Mouse (Mus musculus): ENCODE data around the gene AU041133.
"Not testable (repeated sequence)": the region's sequence is repeated elsewhere in the genome, so short reads cannot be mapped to it uniquely, and the experiment has no call there.

Gene AU041133

GRCm38 (mm10) chr10:82127850-82128401, at the start of gene AU041133:
Gene AU041133 (plus strand): TSS chr10:82128013.
- peak; percentile 88 to 92 for DNase-seq

GRCm38 (mm10) chr10:82082728-82083621, 44.8 kb upstream of the AU041133 start, which contains the start of gene BC024063:
Gene BC024063 (plus strand): TSS chr10:82083353.
- peak; percentile 76 to 77 for DNase-seq

- DNase-seq: not testable (repeated sequence)
Measured at GRCm38 (mm10) chr10:82083622-82083971, 44.2 kb upstream of the AU041133 start.

- DNase-seq: no peak
Measured at GRCm38 (mm10) chr10:82117206-82117605, 10.6 kb upstream of the AU041133 start.

GRCm38 (mm10) chr10:82145282-82145681, 17.5 kb downstream of the AU041133 start:
- DNase-seq: no peak

GRCm38 (mm10) chr10:82147571-82147970, 19.8 kb downstream of the AU041133 start:
- no peak for DNase-seq

GRCm38 (mm10) chr10:82167777-82168176, 40.0 kb downstream of the AU041133 start:
- DNase-seq: no peak

GRCm38 (mm10) chr10:82169776-82170175, 42.0 kb downstream of the AU041133 start:
- no peak for DNase-seq

GRCm38 (mm10) chr10:82170808-82171207, 43.0 kb downstream of the AU041133 start:
- DNase-seq: no peak

GRCm38 (mm10) chr10:82178257-82179064, 50.6 kb downstream of the AU041133 start:
- peak; percentile 78 to 85 for DNase-seq

Data from lung, postnatal 4 days (tissue).